Mouse (Mus musculus) activated CD4-positive, CD25-positive, alpha-beta regulatory T cell, adult 4 months (primary cell): Measurements from ENCODE around the gene Mmd. TPM values are rescaled to one million over a fixed set of nuclear protein-coding genes. Genes with fewer than 3 reads are reported as not detected.

ENCODE experiments used
- ATAC-seq: one replicate; pipeline ENCODE4 v1.8.0; 2017
- polyA plus RNA-seq, 2 experiments: library from polyadenylated mRNA; unstranded; fragments of 100-300 nt; shearing (Covaris generic); gene quantifications; one replicate each; pipeline ENCODE4 v1.2.1; 2017

Mmd gene
- 10 to 100 TPM; 20.3 to 23.2 TPM for polyA plus RNA-seq

DNA sequence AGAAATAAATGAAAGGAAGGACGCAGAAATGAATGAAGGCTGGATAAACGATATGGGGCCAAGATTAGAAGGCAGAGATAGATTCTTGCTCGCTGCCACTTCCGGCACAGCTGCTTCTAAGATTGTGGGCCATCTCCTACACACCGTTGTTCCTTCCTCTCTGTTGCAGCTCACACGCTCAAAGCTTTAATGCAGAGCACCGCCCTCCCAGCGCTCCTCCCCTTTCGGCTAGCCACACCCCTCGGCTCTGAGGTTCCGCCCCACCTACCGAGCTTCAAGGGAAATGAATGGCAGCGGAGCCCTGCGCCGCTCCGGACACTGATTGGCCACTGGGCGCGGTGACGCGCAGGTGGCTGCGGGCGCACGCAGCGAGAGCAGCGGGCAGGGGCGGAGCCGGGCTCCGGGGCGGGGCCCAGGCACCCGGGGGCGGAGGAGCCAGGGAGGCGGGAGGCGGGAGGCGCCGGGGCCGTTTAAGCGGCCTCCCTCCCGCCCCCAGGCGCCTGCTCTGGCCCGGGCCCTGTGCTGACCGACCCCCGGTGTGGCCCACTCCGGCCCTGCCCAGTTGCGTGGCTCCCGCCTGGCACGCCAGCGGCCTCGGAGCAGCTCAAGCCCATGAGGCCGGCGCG lies at the start of gene Mmd:
TSS of gene Mmd (plus strand) at position 432 of the 626 bp plus-strand sequence.
- peak; percentile 90 for ATAC-seq

DNA sequence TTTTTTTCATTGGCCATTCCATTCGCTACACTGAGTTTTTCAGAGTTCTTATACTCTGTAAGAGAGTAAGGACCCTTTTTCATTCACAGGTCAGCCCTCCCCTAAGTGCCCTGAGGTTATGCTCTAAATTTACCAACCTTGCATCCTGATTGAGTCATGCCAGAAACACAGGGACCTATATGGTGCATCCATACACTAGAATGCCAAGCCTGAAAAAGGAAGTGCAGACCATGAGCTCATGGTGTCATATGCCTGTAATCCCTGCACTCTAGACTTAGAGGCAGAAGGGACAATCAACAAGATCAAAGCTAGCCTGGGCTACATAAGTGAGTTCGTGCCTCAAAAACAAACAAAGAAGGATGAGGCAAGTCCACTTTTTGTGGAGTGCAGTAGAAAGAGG lies 48.4 kb upstream of the Mmd start:
- ATAC-seq = no peak

DNA sequence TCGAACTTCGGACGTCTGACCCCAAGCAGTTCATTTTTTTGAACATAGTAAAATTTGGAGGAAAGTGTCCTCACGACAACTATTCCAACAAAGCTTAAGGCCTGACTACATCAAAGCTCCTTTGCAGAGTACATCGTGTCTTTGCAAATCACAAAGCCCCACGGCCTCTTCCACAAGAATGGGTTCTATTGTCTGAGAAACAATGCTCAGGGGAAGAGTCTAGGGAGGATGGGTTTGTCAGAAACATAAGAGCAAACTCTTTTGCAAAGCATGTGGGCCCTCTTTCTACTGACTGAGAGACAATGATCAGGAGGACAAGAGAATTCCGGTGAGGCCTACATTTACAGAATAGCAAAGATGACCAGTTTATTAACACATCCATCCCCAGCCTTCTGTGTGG lies 35.0 kb upstream of the Mmd start:
- no peak for ATAC-seq

DNA sequence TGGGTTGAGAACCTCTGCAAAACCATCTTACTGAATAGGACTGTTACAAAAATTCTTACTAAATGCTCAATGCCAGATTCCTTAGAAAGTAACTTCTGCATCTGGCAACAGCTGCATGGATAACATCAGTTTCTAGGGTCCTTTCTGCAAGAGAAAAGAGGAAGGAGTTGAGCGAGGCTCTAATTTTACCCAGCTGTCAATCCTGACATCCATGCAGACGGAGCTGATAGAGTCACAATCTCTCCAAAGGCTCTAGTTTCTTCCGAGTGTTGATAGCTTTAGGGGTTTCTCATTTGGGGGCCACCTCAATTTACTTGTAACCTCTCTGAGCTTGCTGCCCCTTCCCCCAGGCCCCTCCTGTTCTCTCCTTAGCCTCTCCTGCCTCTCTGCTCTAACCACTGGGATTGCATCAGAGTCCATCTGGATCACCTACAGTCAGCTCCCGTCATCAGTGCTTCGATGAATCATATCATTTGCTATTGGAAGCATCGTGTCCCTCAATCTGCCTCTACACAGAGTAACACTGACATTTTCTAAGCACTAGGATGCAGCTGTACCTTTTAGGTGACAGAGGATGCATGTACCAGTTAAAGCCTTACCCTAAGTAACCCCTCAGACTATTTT lies 29.1 kb upstream of the Mmd start:
- no peak for ATAC-seq

DNA sequence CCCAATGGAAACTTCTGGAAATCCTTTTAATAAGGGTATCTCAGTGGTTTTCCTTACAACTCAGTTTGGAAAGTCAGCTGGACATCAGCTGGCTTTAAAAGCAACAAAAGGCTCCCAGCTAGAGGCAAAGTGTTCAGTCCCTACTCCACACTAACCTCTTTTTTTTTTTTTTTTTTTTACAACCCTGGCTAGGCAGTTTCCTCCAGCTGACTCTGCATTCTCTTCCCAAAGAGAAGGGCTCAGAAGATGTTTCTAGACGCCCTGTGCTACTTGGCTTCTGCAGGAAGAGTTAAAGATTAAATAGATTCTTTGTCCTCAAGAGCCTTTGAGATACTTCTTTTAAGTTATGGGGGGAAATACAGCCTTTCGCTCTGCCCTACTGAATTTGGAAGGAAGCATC lies 28.5 kb upstream of the Mmd start:
- no peak for ATAC-seq

DNA sequence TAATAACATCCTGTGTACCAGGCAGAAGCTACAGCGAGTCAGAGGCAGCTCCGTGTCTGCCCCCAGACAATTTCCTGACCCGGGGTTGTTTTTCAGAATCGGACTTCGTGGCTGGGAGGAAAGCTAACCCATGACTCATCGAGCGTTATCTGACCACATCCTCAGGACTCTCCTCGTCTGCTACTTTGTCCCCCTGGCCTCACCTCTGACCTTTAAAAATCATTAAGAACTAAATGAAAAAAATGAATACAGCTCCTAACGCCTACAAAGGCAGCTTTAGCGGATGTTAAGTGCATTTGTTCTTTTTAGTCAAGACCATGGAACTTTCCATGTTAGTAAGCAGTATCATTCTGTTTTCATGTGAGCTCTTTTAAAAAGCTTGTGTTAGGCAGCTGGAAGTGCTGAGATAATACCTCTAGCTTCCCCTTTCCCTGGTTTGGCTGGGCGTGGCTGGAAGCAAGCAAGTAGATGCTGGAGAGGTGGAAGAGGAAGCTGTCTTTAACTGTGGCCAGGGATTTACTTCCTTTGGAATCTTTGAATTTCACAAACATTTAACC lies 24.3 kb upstream of the Mmd start:
- ATAC-seq = peak; percentile 81

DNA sequence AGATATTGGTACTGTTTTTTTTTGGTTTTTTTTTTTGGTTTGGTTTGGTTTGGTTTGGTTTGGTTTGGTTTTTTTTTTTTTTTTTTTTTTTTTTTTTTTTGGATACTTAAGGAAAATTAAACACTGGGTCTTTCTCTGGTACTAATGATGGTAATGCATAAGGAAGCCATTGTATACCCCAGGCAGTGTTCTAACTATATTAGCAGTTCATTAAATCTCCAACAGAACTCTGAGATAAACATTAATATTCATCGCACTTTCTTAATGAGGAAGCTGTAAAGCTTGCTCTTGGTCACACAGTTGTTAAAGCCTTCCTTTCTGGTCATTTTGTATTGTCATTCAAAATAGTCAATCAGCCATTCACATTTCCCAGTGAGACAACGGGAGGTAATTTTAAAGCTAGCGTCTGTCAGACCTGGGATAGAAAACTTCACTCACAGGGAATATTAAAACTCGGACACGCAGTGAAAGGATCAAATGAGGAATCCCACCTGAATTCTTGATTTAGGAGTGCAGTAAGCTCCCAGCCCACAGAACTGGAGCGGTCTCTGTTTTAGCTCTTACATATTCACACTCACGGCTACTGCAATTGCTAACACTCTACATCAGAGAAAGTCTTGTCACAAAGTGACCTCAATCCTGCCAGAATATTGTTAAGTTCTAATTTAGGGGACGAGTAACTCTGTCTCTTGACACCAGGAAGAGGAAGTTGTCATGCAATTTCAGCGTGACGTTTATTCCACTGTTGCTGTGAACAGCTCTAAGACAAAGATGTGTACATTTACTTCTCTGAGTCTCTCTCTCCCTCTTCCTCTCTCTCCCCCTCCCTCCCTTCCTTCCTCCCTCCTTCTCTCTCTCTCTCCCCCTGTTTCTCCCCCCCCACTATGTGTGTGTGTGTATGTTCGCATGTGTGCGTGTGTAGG lies 22.0 kb upstream of the Mmd start:
- no peak for ATAC-seq

DNA sequence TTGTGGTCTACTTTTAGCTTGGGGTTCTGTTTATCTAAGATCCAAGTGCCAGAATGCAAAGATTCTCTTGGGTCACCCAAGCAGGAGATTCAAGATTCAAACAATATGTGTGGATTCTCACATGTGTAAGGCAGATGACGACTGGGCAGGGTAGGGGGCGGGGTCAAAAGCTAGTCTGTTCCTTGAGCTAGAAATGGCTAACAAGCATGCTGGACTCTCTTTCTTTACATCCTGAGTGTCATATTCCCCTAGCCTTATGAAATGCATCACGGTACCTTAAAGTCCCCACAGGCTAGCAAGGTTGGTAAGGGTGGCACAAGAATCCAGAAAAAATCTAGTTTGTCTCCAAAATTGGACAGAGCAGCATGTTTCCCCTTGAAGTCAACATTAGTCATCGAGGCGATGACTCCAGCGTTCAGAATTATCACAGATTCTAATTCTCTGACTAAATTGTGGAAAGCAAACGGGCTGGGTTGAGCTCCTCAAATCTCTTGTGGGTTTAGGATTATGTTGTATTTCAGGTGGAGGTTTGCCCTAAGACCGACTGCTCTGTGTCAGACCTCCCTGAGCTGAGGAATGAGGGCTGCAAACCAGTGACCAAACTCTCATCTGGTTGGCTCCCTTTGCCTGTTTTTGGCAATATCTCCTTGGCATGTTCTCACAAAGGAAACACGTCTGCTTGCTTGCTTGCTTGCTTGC lies 20.9 kb upstream of the Mmd start:
- ATAC-seq = no peak

DNA sequence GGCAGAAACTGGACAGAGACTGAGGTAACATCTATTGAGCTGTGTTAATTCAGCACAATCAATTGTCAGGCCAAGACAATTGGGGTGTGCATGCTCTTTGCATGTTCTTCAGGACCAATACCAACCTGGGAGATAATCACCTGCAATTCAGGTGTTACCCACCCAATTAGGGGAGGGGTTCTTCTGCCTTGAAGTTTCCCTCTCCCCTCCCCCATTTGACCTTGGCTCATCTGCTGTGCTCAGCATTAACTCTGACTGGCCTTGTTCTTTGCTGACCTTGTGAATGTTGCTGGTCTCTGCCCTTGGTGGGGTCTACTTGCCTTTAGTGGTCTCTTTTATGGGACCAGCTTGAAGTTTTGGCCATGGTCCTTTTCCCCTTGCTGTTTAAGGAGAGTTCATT lies 19.5 kb upstream of the Mmd start:
- no peak for ATAC-seq

DNA sequence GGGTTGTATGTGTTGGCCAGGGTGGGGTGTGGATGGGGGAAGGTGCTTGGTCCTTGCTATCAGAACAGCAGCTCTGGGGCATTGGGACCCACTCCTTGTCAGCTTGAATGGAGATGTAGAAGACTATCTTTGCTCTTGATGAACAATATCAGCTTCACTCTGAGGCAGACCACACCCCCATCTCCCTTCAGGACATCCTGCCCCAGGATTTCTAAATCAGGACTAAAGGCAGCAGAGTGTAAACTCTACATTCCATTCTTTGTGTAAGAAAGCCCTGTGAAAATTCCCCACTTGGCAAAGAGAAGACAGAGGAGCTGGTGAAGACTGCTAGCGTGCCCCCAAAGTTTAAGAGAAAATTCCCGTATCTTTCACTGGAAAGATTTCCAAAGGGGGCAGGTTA lies 18.6 kb upstream of the Mmd start:
- ATAC-seq = no peak

DNA sequence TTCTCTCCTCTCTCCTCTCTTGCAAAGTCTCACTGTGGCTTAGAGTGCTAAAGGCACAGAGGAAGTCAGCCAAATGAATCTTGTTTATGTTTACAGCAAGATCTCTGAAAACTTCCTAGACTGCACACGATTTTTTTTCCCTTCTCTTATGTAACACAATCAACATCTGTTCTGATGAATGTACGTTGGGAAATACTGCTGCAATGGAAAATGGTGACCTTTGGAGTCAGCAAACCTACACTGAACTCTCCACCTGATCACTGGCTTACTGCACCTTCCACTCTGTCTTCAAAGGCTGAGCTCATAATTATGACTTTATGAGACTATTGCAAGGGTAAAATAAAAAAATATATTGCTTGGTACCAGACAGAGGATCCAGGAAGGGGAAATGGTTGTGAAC lies 17.6 kb upstream of the Mmd start:
- ATAC-seq = no peak

DNA sequence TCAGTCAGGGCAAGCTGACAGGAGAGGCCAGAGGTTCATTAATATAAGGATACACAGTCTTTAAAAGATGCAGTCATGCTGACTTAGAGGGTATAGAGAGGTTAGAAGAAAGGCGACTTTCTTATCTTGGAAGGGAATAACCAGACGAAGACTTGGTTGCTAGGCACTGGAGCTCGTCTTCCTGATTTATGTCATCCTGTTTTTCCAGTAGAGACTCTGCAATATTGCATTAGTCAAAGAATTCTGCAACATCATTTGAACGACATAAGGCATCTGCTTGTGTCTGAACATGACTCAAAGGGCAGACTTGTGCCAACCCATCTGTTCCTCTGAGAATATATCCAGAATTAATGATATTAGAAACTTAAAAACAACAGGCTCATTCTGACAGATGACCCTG lies 16.6 kb upstream of the Mmd start:
- no peak for ATAC-seq

DNA sequence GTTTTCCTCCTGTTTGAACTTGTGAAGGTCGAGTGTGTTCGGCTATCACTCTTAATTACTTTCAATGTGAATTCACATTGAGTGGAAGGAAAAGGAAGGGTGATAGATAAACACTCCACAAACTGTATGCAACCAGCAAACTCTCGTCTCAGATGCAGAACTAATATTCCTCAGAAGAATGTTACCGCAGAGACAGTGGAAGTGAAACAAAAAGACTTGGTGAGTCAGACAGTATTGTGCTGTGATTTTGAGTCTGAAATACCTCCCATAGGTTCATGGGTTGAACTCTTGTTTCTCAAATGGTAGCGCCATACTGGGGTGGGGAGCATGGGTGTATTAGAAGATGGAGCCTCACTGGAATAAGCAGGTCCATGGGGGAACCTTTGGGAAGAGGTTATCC lies 14.0 kb upstream of the Mmd start:
- no peak for ATAC-seq

DNA sequence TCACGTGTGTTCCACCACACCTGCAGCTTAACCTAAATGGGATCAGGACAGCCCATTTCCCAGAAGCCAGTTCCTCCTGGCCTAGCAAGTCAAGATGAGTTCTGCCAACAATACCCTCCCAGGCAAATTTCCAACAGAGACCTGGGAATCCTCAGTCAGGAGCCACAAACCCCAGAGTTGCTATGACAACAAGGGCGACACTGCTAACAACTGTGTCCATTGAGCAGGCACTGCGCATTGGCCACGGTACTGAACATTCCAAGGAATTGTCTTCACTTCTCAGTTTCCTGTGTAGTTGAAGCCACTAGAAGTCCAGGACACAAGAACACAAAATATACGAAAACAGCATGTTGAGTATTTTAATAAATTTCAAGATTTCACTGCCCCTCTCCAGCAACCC lies 11.6 kb upstream of the Mmd start:
- ATAC-seq = no peak

DNA sequence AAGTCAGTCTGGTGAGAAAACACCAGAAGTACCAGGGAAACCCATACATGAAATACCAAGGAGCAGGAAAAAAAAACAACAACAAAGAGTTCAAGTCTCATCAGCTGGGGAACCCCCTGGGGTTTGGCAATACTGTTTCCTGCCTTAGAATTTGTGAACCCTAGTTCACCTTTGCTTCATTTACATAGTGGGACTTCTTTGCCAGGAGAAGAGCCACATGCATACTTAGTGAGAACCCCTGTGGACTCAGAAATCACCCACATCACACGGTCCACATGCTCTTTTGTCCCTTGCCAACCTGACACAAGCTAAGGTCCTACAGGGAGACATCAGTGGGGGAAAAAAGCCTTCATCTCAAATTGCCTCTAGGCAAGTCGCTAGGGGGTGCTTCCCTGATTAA lies 10.6 kb upstream of the Mmd start:
- peak; percentile 86 for ATAC-seq

DNA sequence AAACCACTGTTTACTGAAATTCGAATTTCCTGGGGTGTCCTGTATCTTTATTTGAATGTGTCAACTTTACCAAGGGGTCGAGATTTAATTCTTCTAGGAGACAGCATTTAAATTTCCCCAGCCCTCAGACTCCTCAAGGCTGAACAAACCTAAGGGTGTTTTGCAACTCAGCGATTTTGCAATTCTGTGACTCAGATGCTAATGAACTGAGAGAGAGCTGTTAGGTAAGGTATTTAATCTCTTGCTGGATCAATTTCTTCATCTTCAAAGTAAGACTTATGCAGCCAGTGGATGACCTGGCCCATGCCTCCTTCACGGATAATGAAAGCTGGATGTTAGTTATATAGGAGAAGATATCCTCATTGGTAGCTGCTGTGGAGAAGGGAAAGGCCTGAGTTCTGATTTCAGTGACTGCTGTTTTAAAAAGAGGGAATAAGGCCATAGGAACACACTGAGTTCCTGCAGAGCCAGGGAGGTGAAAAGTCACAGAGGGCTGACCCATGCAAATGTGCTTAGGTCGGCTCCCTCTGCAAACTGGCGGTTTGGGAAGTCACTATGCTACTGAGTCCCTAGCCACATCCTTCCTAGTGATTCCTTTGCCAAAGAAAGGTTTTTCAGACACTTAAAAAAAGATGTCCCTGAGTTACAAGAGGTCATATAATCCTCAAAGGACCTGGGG lies 8.5 kb upstream of the Mmd start:
- no peak for ATAC-seq

DNA sequence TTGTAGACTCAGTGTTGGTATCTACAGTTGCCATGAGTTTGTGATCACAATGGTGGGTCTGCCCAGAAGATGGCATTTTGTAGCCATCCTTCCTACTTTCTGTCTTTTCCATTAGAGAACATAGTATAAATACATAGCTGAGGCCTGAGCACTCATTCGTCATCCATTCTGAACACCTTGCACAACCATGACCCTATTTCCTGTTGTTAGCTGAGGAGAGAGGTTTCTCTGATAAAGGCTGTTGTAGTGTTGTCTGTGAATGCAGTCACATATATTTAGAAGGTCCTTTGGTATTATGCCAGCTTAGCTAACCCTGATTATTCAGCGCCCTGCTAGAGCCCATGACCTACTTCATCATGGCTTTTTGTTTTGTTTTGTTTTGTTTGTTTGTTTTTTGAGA lies 7.4 kb upstream of the Mmd start:
- peak; percentile 38 for ATAC-seq

DNA sequence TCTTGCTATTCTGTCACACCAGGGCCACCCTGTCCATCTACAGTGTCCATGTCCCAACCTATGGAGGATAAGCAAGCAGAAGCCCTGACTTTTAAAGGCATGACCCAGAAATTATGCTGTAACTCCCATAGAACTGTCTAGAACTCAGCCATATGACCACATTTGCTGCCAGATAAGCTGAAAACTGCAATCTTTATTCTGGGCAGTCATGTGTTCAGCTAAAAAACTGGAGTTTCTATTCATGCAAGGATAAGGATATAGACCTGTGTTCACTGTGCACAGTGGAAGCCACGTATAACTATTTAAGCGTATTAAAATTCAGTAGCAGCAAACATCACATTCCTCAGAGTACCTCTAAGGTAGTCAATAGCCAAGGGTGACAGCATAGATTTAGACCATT lies 6.0 kb upstream of the Mmd start:
- no peak for ATAC-seq

DNA sequence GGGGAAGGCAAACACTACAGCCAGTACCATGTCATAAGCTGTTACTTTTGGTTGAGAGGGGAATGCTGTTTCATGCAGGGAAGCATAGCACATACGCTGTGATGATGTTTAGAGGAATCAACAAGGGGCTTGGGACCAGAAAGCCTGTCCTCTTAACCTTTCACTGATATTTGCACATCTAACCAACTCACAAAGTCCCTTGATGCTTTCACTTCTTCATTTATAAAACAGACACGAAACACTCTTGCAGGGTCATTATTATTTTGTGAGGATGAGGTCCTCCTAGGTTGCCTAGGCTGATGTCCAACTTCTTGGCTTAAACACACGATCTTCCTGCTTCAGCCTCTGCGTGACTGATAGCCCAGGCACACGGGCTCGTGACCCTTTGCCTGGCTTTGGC lies 3.6 kb upstream of the Mmd start:
- ATAC-seq = no peak

DNA sequence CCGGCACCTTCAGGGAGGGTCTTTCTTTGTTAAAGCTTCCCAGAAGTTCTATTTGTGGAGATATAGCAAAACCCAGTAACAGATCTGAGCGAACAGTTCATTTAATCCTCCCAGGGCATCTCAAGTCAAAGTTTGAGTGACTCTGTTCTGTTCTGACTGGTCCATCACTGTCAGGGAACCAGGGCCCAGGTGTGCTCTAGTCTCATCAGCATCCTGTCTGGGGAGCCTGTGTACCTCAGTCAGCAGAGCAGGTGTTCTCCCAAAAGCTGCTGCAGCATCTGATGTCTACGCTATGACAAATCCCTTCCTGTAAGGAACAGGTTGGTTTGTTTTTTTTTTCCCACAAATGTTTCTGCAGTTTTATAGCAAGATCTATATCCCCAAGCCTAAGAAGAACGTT lies 2.6 kb upstream of the Mmd start:
- ATAC-seq = peak; percentile 5

DNA sequence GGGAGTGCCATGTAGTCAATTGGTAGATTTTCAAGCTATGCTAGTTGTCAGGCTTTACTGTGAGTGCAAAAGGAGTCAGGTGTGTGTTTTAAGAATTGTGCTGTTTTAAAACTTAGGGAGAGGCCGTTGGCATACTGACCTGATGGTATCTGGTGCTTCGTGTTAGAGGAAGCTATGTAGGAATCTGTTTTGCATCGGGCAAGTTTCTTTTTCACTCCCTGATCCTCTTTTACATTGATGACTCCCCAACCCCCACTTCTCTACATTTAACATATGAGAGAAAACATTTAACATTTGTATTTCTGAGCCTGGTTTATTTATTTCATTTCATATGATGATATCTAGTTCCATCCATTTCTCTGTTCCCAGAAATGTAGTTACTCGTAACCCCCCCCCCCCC lies 1.5 kb upstream of the Mmd start:
- no peak for ATAC-seq

DNA sequence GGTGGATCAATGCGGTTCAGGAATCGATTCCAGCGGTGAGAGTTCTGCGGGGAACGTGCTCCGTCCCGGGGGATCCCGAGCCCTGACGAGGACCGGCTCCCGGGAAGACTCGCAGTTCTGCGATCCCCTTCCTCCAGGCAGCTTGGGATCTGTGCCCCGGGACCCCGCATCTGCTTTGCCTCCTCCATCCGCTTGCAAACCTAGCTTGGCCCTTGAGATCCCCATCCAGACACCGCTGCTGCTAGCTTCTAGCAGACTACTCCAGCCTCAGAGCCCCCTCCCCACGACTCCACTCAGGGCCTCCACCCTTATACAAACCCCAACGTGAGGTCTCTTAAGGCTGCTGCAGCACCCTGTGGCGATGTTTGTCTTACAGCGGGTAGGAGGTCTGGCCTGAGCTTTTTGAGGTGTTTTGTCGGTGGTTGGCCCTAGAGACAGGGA lies 465 bp downstream of the Mmd start:
- no peak for ATAC-seq
